Mouse (Mus musculus) erythroblast, embryonic 14.5 days (primary cell): Measurements from ENCODE around the gene Hnrnpa0. TPM values are rescaled to one million over a fixed set of nuclear protein-coding genes. Genes with fewer than 3 reads are reported as not detected.

Experiments used
- H3K27me3 ChIP-seq: 2 replicates; pipeline ENCODE4 v1.6.1; 2012; ENCODE audit warnings: inconsistent platforms; ENCODE audit not compliant: control insufficient read depth
- H3K36me3 ChIP-seq: 2 replicates; pipeline ENCODE4 v1.6.1; 2012; ENCODE audit warnings: mild to moderate bottlenecking, inconsistent platforms; ENCODE audit not compliant: control insufficient read depth
- H3K4me1 ChIP-seq: 2 replicates; pipeline ENCODE4 v1.6.1; 2012; ENCODE audit warnings: inconsistent platforms; ENCODE audit not compliant: control insufficient read depth
- H3K4me3 ChIP-seq: replicated peaks from 2 replicates; pipeline ENCODE3; 2012; ENCODE audit warnings: moderate library complexity, mild to moderate bottlenecking, inconsistent platforms
- H3K9me3 ChIP-seq: 2 replicates; pipeline ENCODE4 v1.6.1; 2012; ENCODE audit warnings: low read length, inconsistent platforms, mixed read lengths; ENCODE audit not compliant: control insufficient read depth
- GATA1 ChIP-seq: IDR thresholded peaks from 2 replicates; pipeline ENCODE4 v1.6.1; 2012; ENCODE audit warnings: low read length, inconsistent platforms, mixed read lengths
- TAL1 ChIP-seq: IDR thresholded peaks from 3 replicates; pipeline ENCODE4 v1.6.1; 2012; ENCODE audit warnings: low read length, inconsistent platforms, mixed read lengths
- polyA plus RNA-seq: library from polyadenylated mRNA; stranded (reverse); fragments of >175 nt; gene quantifications from 2 replicates; pipeline ENCODE4 v1.2.3, GENCODE M21; 2012

Gene Hnrnpa0
- polyA plus RNA-seq, 1 experiment: 38.2 TPM

- H3K9me3 ChIP-seq: no peaks in the 10 kb centered on the region
- no peaks in the 10 kb centered on the region for H3K27me3 ChIP-seq
These were observed 44.0 kb downstream of the Hnrnpa0 start for GRCm38 (mm10) chr13:58084396-58084795.

GRCm38 (mm10) chr13:58083521-58083920, 44.8 kb downstream of the Hnrnpa0 start:
- TF ChIP-seq TAL1 (no peak), GATA1 (no peak)
- H3K27me3 ChIP-seq: no peaks in the 10 kb centered on the region
- H3K36me3 ChIP-seq: no peaks in the 10 kb centered on the region
- H3K9me3 ChIP-seq: no peaks in the 10 kb centered on the region
- no peak overlapping the region for H3K4me3 ChIP-seq
- H3K4me1 ChIP-seq: no peaks in the 10 kb centered on the region

More at GRCm38 (mm10) chr13:58084396-58084795, 44.0 kb downstream of the Hnrnpa0 start:
- Histone ChIP-seq H3K36me3 (no peaks in the 10 kb centered on the region), H3K4me3 (no peak overlapping the region), H3K4me1 (no peaks in the 10 kb centered on the region)
- TF ChIP-seq TAL1: no peak
- no peak for TF ChIP-seq GATA1

- Histone ChIP-seq H3K4me1 (no peaks in the 10 kb centered on the region), H3K9me3 (no peaks in the 10 kb centered on the region)
- TF ChIP-seq TAL1: no peak
- TF ChIP-seq GATA1: no peak
These were observed 45.3 kb downstream of the Hnrnpa0 start for GRCm38 (mm10) chr13:58083048-58083447.

GRCm38 (mm10) chr13:58078361-58078760, 50.0 kb downstream of the Hnrnpa0 start:
- Histone ChIP-seq H3K4me1 (no peaks in the 10 kb centered on the region), H3K36me3 (no peaks in the 10 kb centered on the region)

More at GRCm38 (mm10) chr13:58083048-58083447, 45.3 kb downstream of the Hnrnpa0 start:
- Histone ChIP-seq H3K36me3 (no peaks in the 10 kb centered on the region), H3K4me3 (no peak overlapping the region), H3K27me3 (no peaks in the 10 kb centered on the region)

More at GRCm38 (mm10) chr13:58078361-58078760, 50.0 kb downstream of the Hnrnpa0 start:
- H3K27me3 ChIP-seq: no peaks in the 10 kb centered on the region
- H3K9me3 ChIP-seq: no peaks in the 10 kb centered on the region
- TF ChIP-seq GATA1 (no peak), TAL1 (no peak)
- no peak overlapping the region for H3K4me3 ChIP-seq

Other genes starting within 250 kb of the Hnrnpa0 start
- 0.01 and 0.03 TPM in 2 replicates for gene Spock1, start 220.2 kb downstream of the Hnrnpa0 start, polyA plus RNA-seq
- not detected in 2 replicates for gene Klhl3, start 15.0 kb downstream of the Hnrnpa0 start, polyA plus RNA-seq
- 0.40 and 1.2 TPM in 2 replicates for gene Idnk, start 29.1 kb upstream of the Hnrnpa0 start, polyA plus RNA-seq
- gene Ubqln1, start 87.1 kb upstream of the Hnrnpa0 start, polyA plus RNA-seq: 4.3 TPM in 2 replicates
- gene Gkap1, start 147.1 kb upstream of the Hnrnpa0 start, polyA plus RNA-seq: 0.03 and 0.17 TPM in 2 replicates
- 0.01 TPM in 1 of 2 replicates, not detected in the other for gene Kif27, start 230.6 kb upstream of the Hnrnpa0 start, polyA plus RNA-seq